Mouse (Mus musculus) liver, embryonic 12.5 days (tissue): ENCODE results near the gene Dpf1. TPM values are rescaled to one million over a fixed set of nuclear protein-coding genes. Genes with fewer than 3 reads are reported as not detected.

ENCODE experiments used
- ATAC-seq: fragments of 200-750 bp; cut with Nextera tagmentation; 2 replicates; pipeline ENCODE4 v1.8.0; 2017; ENCODE audit warnings: moderate number of reproducible peaks, mild to moderate bottlenecking, moderate library complexity
- H3K27ac ChIP-seq: fragments of 300-500 bp; sonication (generic); 2 replicates; pipeline ENCODE4 v1.5.1; 2016; ENCODE audit warnings: mild to moderate bottlenecking
- H3K27me3 ChIP-seq: fragments of 300-500 bp; sonication (generic); replicated peaks from 2 replicates; pipeline ENCODE4 v1.6.1; 2016; ENCODE audit warnings: mild to moderate bottlenecking, moderate library complexity
- H3K36me3 ChIP-seq: fragments of 300-500 bp; sonication (generic); 2 replicates; pipeline ENCODE4 v1.6.1; 2016; ENCODE audit warnings: mild to moderate bottlenecking, moderate library complexity
- H3K4me1 ChIP-seq: fragments of 300-500 bp; sonication (generic); 2 replicates; pipeline ENCODE4 v1.6.1; 2016
- H3K4me2 ChIP-seq: fragments of 300-500 bp; sonication (generic); 2 replicates; pipeline ENCODE4 v1.6.1; 2016; ENCODE audit warnings: mild to moderate bottlenecking, moderate library complexity
- H3K4me3 ChIP-seq: fragments of 300-500 bp; sonication (generic); 2 replicates; pipeline ENCODE4 v1.5.1; 2016; ENCODE audit warnings: mild to moderate bottlenecking, moderate library complexity
- H3K9ac ChIP-seq: fragments of 300-500 bp; sonication (generic); 2 replicates; pipeline ENCODE4 v1.6.1; 2016; ENCODE audit warnings: mild to moderate bottlenecking, moderate library complexity
- H3K9me3 ChIP-seq: fragments of 300-500 bp; sonication (generic); replicated peaks from 2 replicates; pipeline ENCODE4 v1.6.1; 2016; ENCODE audit warnings: mild to moderate bottlenecking, moderate library complexity
- whole genome bisulfite sequencing: fragments of 180-500 bp; shearing (Covaris S2); methylation state at CpG from one replicate; pipeline ENCODE4 v1.1.7; 2016; ENCODE audit not compliant: insufficient replicate concordance; 5-methylcytosine and 5-hydroxymethylcytosine counted together
- polyA plus RNA-seq: library from polyadenylated mRNA; unstranded; fragments of >200 nt; fragmentation: Nextera tagmentation; extraction: Ambion mirVana; gene quantifications from 2 replicates; pipeline ENCODE4 v1.2.1, GENCODE M21; 2016

Dpf1 gene
- polyA plus RNA-seq, 1 experiment from 2014 or later, result 2.6 TPM

- WGBS, result 0% methylated on average over 2 of the region's 2 CpGs
- Histone ChIP-seq H3K4me1 (peaks cover 87% of the 10 kb centered on the region), H3K36me3 (peaks cover 5% of the 10 kb centered on the region; the same call in 1 of the 2 replicates), H3K27me3 (peaks cover 13% of the 10 kb centered on the region; the same call in 1 of the 2 replicates), H3K9me3 (no peaks in the 10 kb centered on the region), H3K9ac (no peak overlapping the region), H3K4me2 (peak overlapping the region; percentile 66), H3K27ac (peak overlapping the region; percentile 15; the same call in 1 of the 2 replicates), H3K4me3 (no peak overlapping the region)
- no peak for ATAC-seq
Measured at GRCm38 (mm10) chr7:29317558-29317957, 13.8 kb downstream of the Dpf1 start.

- H3K27ac ChIP-seq, result peak overlapping the region; percentile 13; the same call in 1 of the 2 replicates
- peaks cover 79% of the 10 kb centered on the region for H3K4me1 ChIP-seq
- ATAC-seq, result peak; percentile 35; the same call in 1 of the 2 replicates
Measured at GRCm38 (mm10) chr7:29318115-29318911, 14.6 kb downstream of the Dpf1 start.

GRCm38 (mm10) chr7:29319337-29320307 is 15.9 kb downstream of the Dpf1 start:
- Histone ChIP-seq H3K4me1 (peaks cover 67% of the 10 kb centered on the region), H3K9me3 (no peaks in the 10 kb centered on the region), H3K27me3 (peaks cover 13% of the 10 kb centered on the region; the same call in 1 of the 2 replicates), H3K9ac (peak overlapping the region; percentile 31; the same call in 1 of the 2 replicates), H3K4me2 (peak overlapping the region; percentile 66), H3K36me3 (peaks cover 20% of the 10 kb centered on the region), H3K27ac (0 out of 2 replicates have a peak overlapping the region, but pooled peaks have one; percentile 10), H3K4me3 (peak overlapping the region; percentile 25; the same call in 1 of the 2 replicates)
- 12% methylated on average over 19 of the region's 19 CpGs for whole genome bisulfite sequencing
- peak; percentile 23; the same call in 1 of the 2 replicates for ATAC-seq

More at GRCm38 (mm10) chr7:29318115-29318911, 14.6 kb downstream of the Dpf1 start:
- Histone ChIP-seq H3K27me3 (peaks cover 13% of the 10 kb centered on the region; the same call in 1 of the 2 replicates), H3K9me3 (no peaks in the 10 kb centered on the region), H3K9ac (peak overlapping the region; percentile 31; the same call in 1 of the 2 replicates), H3K4me3 (peak overlapping the region; percentile 25; the same call in 1 of the 2 replicates), H3K4me2 (peak overlapping the region; percentile 66), H3K36me3 (peaks cover 9% of the 10 kb centered on the region)
- WGBS, result 2% methylated on average over 18 of the region's 18 CpGs

- no peak overlapping the region for H3K9ac ChIP-seq
- no peak overlapping the region for H3K4me3 ChIP-seq
- no peaks in the 10 kb centered on the region for H3K9me3 ChIP-seq
- WGBS, result 76% methylated on average over 6 of the region's 6 CpGs
- ATAC-seq, result no peak
- H3K36me3 ChIP-seq, result peaks cover 77% of the 10 kb centered on the region
- H3K27ac ChIP-seq, result no peak overlapping the region
- H3K4me1 ChIP-seq, result 0 out of 2 replicates have a peak, but pooled peaks cover under 1% of the 10 kb centered on the region
- H3K27me3 ChIP-seq, result no peaks in the 10 kb centered on the region
- no peak overlapping the region for H3K4me2 ChIP-seq
Measured at GRCm38 (mm10) chr7:29327087-29327486, 23.3 kb downstream of the Dpf1 start.

GRCm38 (mm10) chr7:29328984-29329383 is 25.2 kb downstream of the Dpf1 start:
- peaks cover 5% of the 10 kb centered on the region for H3K4me1 ChIP-seq
- no peak overlapping the region for H3K4me2 ChIP-seq
- H3K27me3 ChIP-seq, result no peaks in the 10 kb centered on the region
- no peak for ATAC-seq
- 87% methylated on average over 16 of the region's 16 CpGs for WGBS
- H3K4me3 ChIP-seq, result no peak overlapping the region
- no peak overlapping the region for H3K9ac ChIP-seq
- H3K9me3 ChIP-seq, result no peaks in the 10 kb centered on the region
- peaks cover 82% of the 10 kb centered on the region for H3K36me3 ChIP-seq
- no peak overlapping the region for H3K27ac ChIP-seq

GRCm38 (mm10) chr7:29334156-29334555 is 30.4 kb downstream of the Dpf1 start:
- no peak overlapping the region for H3K4me3 ChIP-seq
- no peak overlapping the region for H3K9ac ChIP-seq
- peaks cover 52% of the 10 kb centered on the region for H3K36me3 ChIP-seq
- WGBS, result 69% methylated on average over 6 of the region's 7 CpGs
- no peak for ATAC-seq
- H3K4me1 ChIP-seq, result peaks cover 57% of the 10 kb centered on the region
- no peak overlapping the region for H3K27ac ChIP-seq
- H3K9me3 ChIP-seq, result no peaks in the 10 kb centered on the region
- H3K4me2 ChIP-seq, result no peak overlapping the region
- no peaks in the 10 kb centered on the region for H3K27me3 ChIP-seq

- no peaks in the 10 kb centered on the region for H3K27me3 ChIP-seq
- H3K4me2 ChIP-seq, result no peak overlapping the region
- no peak overlapping the region for H3K4me3 ChIP-seq
- no peak overlapping the region; the same call in 1 of the 2 replicates for H3K9ac ChIP-seq
- H3K4me1 ChIP-seq, result peaks cover 68% of the 10 kb centered on the region
- peaks cover 42% of the 10 kb centered on the region for H3K36me3 ChIP-seq
- H3K9me3 ChIP-seq, result no peaks in the 10 kb centered on the region
- ATAC-seq, result no peak
- 0 out of 2 replicates have a peak overlapping the region, but pooled peaks have one; percentile 41 for H3K27ac ChIP-seq
Measured at GRCm38 (mm10) chr7:29335276-29335675, 31.5 kb downstream of the Dpf1 start.

- Histone ChIP-seq H3K36me3 (peaks cover 34% of the 10 kb centered on the region), H3K9me3 (no peaks in the 10 kb centered on the region), H3K27ac (peak overlapping the region; percentile 41; the same call in 1 of the 2 replicates), H3K9ac (no peak overlapping the region; the same call in 1 of the 2 replicates), H3K4me3 (no peak overlapping the region), H3K27me3 (no peaks in the 10 kb centered on the region), H3K4me1 (peaks cover 76% of the 10 kb centered on the region), H3K4me2 (peak overlapping the region; percentile 67; the same call in 1 of the 2 replicates)
- 77% methylated on average over 6 of the region's 6 CpGs for WGBS
- ATAC-seq, result no peak
Measured at GRCm38 (mm10) chr7:29335841-29336671, 32.3 kb downstream of the Dpf1 start.

GRCm38 (mm10) chr7:29336795-29337319 is 33.1 kb downstream of the Dpf1 start:
- Histone ChIP-seq H3K9ac (no peak overlapping the region), H3K36me3 (peaks cover 26% of the 10 kb centered on the region), H3K9me3 (no peaks in the 10 kb centered on the region), H3K4me2 (peak overlapping the region; percentile 67; the same call in 1 of the 2 replicates), H3K4me3 (no peak overlapping the region), H3K27me3 (no peaks in the 10 kb centered on the region), H3K27ac (peak overlapping the region; percentile 92; the same call in 1 of the 2 replicates), H3K4me1 (peaks cover 84% of the 10 kb centered on the region)
- ATAC-seq, result no peak
- WGBS, result 62% methylated on average over 9 of the region's 9 CpGs

GRCm38 (mm10) chr7:29337766-29338165 is 34.0 kb downstream of the Dpf1 start:
- peak overlapping the region; percentile 67; the same call in 1 of the 2 replicates for H3K9ac ChIP-seq
- peaks cover 17% of the 10 kb centered on the region for H3K36me3 ChIP-seq
- H3K4me2 ChIP-seq, result peak overlapping the region; percentile 67
- no peaks in the 10 kb centered on the region for H3K27me3 ChIP-seq
- H3K4me3 ChIP-seq, result peak overlapping the region; percentile 39
- 69% methylated on average over 2 of the region's 2 CpGs for WGBS
- H3K4me1 ChIP-seq, result peaks cover 93% of the 10 kb centered on the region
- H3K9me3 ChIP-seq, result no peaks in the 10 kb centered on the region
- peak overlapping the region; percentile 92 for H3K27ac ChIP-seq
- ATAC-seq, result no peak
